Mouse (Mus musculus) heart, adult 2 months (tissue): ENCODE results near the gene Aif1.

Experiments used
- CTCF ChIP-seq: fragments of 200-600 bp; IDR thresholded peaks from 2 replicates; pipeline ENCODE4 v1.8.1; 2022; ENCODE audit warnings: antibody characterized with exemption, mild to moderate bottlenecking, moderate library complexity
- EP300 ChIP-seq: fragments of 200-500 bp; IDR thresholded peaks from 2 replicates; pipeline ENCODE4 v1.6.1; 2011; ENCODE audit warnings: low read depth, low read length, control low read depth; ENCODE audit not compliant: insufficient read depth

- no peak for TF ChIP-seq CTCF
- no peak for TF ChIP-seq EP300
Measured at GRCm38 (mm10) chr17:35175968-35176367, at the start of gene Aif1.
